8 mouse cellular contexts compared by ENCODE assay signal in the genomic region with DNA sequence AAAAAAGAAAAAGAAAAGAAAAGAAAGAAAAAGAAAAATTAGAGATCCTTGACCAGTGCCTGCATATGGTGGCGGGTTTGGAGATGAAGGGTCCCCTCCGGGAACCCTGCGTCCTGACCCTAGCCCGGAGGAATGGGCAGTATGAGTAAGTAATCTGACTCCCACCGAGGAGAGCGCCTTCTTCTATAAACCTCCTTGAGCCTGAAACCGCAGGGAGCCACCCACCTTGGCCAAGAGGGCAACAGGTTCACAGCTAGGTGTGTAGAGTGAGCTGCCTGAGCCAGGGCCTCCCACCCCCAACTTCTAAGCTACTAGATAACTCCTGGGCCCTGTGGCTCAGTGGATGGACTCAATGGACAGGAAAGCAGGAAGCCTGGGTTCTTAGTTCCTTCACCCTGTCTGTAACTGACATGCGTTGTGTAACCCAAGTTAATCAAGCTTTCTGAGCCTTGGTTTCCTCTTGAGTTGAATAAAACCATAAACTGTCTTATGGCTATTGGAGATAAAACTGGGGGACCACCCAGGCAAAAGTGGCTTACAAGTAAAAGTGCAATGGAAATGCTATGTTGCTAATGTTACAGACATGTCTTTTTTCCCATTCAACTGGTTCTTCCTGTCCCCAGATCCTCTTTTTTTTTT. TPM values are rescaled to one million over a fixed set of nuclear protein-coding genes. Genes with fewer than 3 reads are reported as not detected.
DNase-seq lines count a peak whose midpoint lies in the region; ATAC-seq and TF ChIP-seq lines count a peak whose summit lies in the region.

No protein-coding gene starts in this region.

- intact Hi-C loops in left cerebral cortex, postnatal 14 days (cut with DNase I) = no loop called here

- 16% methylated on average over 8 of the region's 8 CpGs for WGBS in heart, embryonic 10.5 days
- 33% methylated on average over 8 of the region's 8 CpGs for WGBS in forebrain, postnatal 0 days
- WGBS in kidney, embryonic 14.5 days = 20% methylated on average over 8 of the region's 8 CpGs
- 20% methylated on average over 8 of the region's 8 CpGs for WGBS in stomach, embryonic 16.5 days

- TF ChIP-seq POLR2A in bone marrow macrophage, adult 2 months (IDR thresholded peaks at IDR 0.05; ENCODE audit: borderline replicate concordance, low read depth, low read length) = no peak

- no peaks in the 10 kb centered on the region for H3K9me3 ChIP-seq in heart, embryonic 10.5 days
- H3K9me3 ChIP-seq in forebrain, postnatal 0 days (ENCODE audit: low read length) = no peaks in the 10 kb centered on the region
- no peaks in the 10 kb centered on the region for H3K9me3 ChIP-seq in kidney, embryonic 14.5 days (ENCODE audit: control insufficient read depth, low read length)
- H3K9me3 ChIP-seq in stomach, embryonic 16.5 days (replicated peaks; ENCODE audit: control insufficient read depth, low read length) = no peaks in the 10 kb centered on the region

- H3K27me3 ChIP-seq in heart, embryonic 10.5 days (ENCODE audit: insufficient read depth, poor library complexity, severe bottlenecking) = no peaks in the 10 kb centered on the region
- H3K27me3 ChIP-seq in forebrain, postnatal 0 days (ENCODE audit: insufficient read depth, low read length) = no peaks in the 10 kb centered on the region
- no peaks in the 10 kb centered on the region for H3K27me3 ChIP-seq in kidney, embryonic 14.5 days (ENCODE audit: control insufficient read depth, insufficient read depth, low read length)
- H3K27me3 ChIP-seq in stomach, embryonic 16.5 days (ENCODE audit: control insufficient read depth, insufficient read depth, low read length) = no peaks in the 10 kb centered on the region

- H3K4me1 ChIP-seq in heart, embryonic 10.5 days = no peaks in the 10 kb centered on the region
- peaks cover 14% of the 10 kb centered on the region for H3K4me1 ChIP-seq in bone marrow macrophage, adult 2 months (ENCODE audit: control insufficient read depth, insufficient read depth, low read length)
- no peaks in the 10 kb centered on the region for H3K4me1 ChIP-seq in forebrain, postnatal 0 days (ENCODE audit: insufficient read depth)
- no peaks in the 10 kb centered on the region for H3K4me1 ChIP-seq in kidney, embryonic 14.5 days (ENCODE audit: control insufficient read depth, insufficient read depth, low read length)
- H3K4me1 ChIP-seq in stomach, embryonic 16.5 days (ENCODE audit: control insufficient read depth, insufficient read depth, low read length) = no peaks in the 10 kb centered on the region

- H3K36me3 ChIP-seq in heart, embryonic 10.5 days = no peaks in the 10 kb centered on the region
- H3K36me3 ChIP-seq in forebrain, postnatal 0 days (ENCODE audit: insufficient read depth) = no peaks in the 10 kb centered on the region
- H3K36me3 ChIP-seq in kidney, embryonic 14.5 days (ENCODE audit: control insufficient read depth, insufficient read depth, low read length) = no peaks in the 10 kb centered on the region
- no peaks in the 10 kb centered on the region for H3K36me3 ChIP-seq in stomach, embryonic 16.5 days (ENCODE audit: control insufficient read depth, insufficient read depth, low read length)

- no peak for ATAC-seq in forebrain, postnatal 0 days
- 0 out of 2 replicates have a peak, but pooled peaks have one; percentile 13 for ATAC-seq in kidney, embryonic 14.5 days (ENCODE audit: low FRiP score, low TSS enrichment)
- ATAC-seq in stomach, embryonic 16.5 days (ENCODE audit: insufficient read depth, low FRiP score) = peak; percentile 38; the same call in 1 of the 2 replicates

- DNase-seq in heart, embryonic 10.5 days (ENCODE audit: low spot score) = no peak
- no peak for DNase-seq in heart, adult 8-10 months (ENCODE audit: low spot score)
- DNase-seq in forebrain, postnatal 0 days = peak; percentile 9
- DNase-seq in lung, postnatal 14 days = peak; percentile 17
- no peak for DNase-seq in left cerebral cortex, postnatal 14 days (ENCODE audit: low spot score in 2 of 2)

- peak overlapping the region; percentile 92; the same call in 1 of the 2 replicates for H3K27ac ChIP-seq in heart, embryonic 10.5 days
- H3K27ac ChIP-seq in bone marrow macrophage, adult 2 months (ENCODE audit: insufficient read depth, low read depth, low read length) = peak overlapping the region; percentile 6; the same call in 1 of the 2 replicates
- H3K27ac ChIP-seq in forebrain, postnatal 0 days (ENCODE audit: low read depth, low read length) = no peak overlapping the region
- H3K27ac ChIP-seq in kidney, embryonic 14.5 days (ENCODE audit: low read depth, low read length) = no peak overlapping the region
- H3K27ac ChIP-seq in stomach, embryonic 16.5 days (ENCODE audit: low read length) = no peak overlapping the region

- peak overlapping the region; percentile 74 for H3K9ac ChIP-seq in forebrain, postnatal 0 days
- peak overlapping the region; percentile 82 for H3K9ac ChIP-seq in kidney, embryonic 14.5 days (ENCODE audit: low read depth, low read length)
- peak overlapping the region; percentile 81 for H3K9ac ChIP-seq in stomach, embryonic 16.5 days (ENCODE audit: low read length)

- peak overlapping the region; percentile 49 for H3K4me2 ChIP-seq in forebrain, postnatal 0 days (ENCODE audit: low read depth)
- H3K4me2 ChIP-seq in kidney, embryonic 14.5 days (replicated peaks; ENCODE audit: low read depth, low read length) = peak overlapping the region; percentile 51
- H3K4me2 ChIP-seq in stomach, embryonic 16.5 days (ENCODE audit: low read depth, low read length) = peak overlapping the region; percentile 54

- H3K4me3 ChIP-seq in heart, embryonic 10.5 days = peak overlapping the region; percentile 71
- peak overlapping the region; percentile 67 for H3K4me3 ChIP-seq in bone marrow macrophage, adult 2 months (ENCODE audit: insufficient read depth, low read length)
- peak overlapping the region; percentile 58 for H3K4me3 ChIP-seq in forebrain, postnatal 0 days (ENCODE audit: low read depth, low read length)
- peak overlapping the region; percentile 62 for H3K4me3 ChIP-seq in kidney, embryonic 14.5 days (ENCODE audit: low read length)
- peak overlapping the region; percentile 70 for H3K4me3 ChIP-seq in stomach, embryonic 16.5 days (replicated peaks; ENCODE audit: low read length)

- no peak for TF ChIP-seq CTCF in bone marrow macrophage, adult 2 months (IDR thresholded peaks at IDR 0.05; ENCODE audit: low read depth, low read length)
- TF ChIP-seq CTCF in forebrain, postnatal 0 days (IDR thresholded peaks at IDR 0.05; ENCODE audit: low read depth) = no peak

RNA-seq across cellular contexts. Expression of a gene that starts 0.8 kb away (rescaled TPM):
- polyA plus RNA-seq in heart, embryonic 10.5 days (2016; fragmentation: Nextera tagmentation; extraction: Ambion mirVana) = 12.5 and 13.2 TPM in 2 replicates
- 10 to 100 TPM in 2 of 4 experiments, 1 to 10 TPM in 2; 8.5 to 12.9 (median 10.3) TPM for total RNA-seq in heart, adult 8-10 months (2022)
- 36.9 and 37.7 TPM in 2 replicates for polyA plus RNA-seq in bone marrow macrophage, adult 2 months (2012; ENCODE audit: insufficient read depth, insufficient read length, missing spikeins)
- total RNA-seq in forebrain, postnatal 0 days (2014; rRNA removed) = 24.8 and 36.8 TPM in 2 replicates
- 13.2 and 21.5 TPM in 2 replicates for polyA plus RNA-seq in forebrain, postnatal 0 days (2015; fragmentation: Nextera tagmentation; extraction: Ambion mirVana)
- polyA plus RNA-seq in kidney, embryonic 14.5 days (2014; fragmentation: Nextera tagmentation; extraction: Ambion mirVana) = 19.0 and 22.7 TPM in 2 replicates
- polyA plus RNA-seq in stomach, embryonic 16.5 days (2015; fragmentation: Nextera tagmentation; extraction: Ambion mirVana) = 19.8 and 19.9 TPM in 2 replicates
- total RNA-seq in left cerebral cortex, postnatal 14 days (2021) = 10 to 100 TPM; 47.1 to 50.2 TPM

RNA-seq across cellular contexts. Expression of a gene that starts 20.2 kb away (rescaled TPM):
- 20.5 and 21.8 TPM in 2 replicates for polyA plus RNA-seq in heart, embryonic 10.5 days (2016; fragmentation: Nextera tagmentation; extraction: Ambion mirVana)
- total RNA-seq in heart, adult 8-10 months (2022) = 1 to 10 TPM in 3 of 4 experiments, under 1 TPM in 1; 0.68 to 1.6 (median 1.2) TPM
- 0.13 TPM in 1 of 2 replicates, not detected in the other for polyA plus RNA-seq in bone marrow macrophage, adult 2 months (2012; ENCODE audit: insufficient read depth, insufficient read length, missing spikeins)
- total RNA-seq in forebrain, postnatal 0 days (2014; rRNA removed) = 63.1 and 63.2 TPM in 2 replicates
- 22.8 and 28.6 TPM in 2 replicates for polyA plus RNA-seq in forebrain, postnatal 0 days (2015; fragmentation: Nextera tagmentation; extraction: Ambion mirVana)
- polyA plus RNA-seq in kidney, embryonic 14.5 days (2014; fragmentation: Nextera tagmentation; extraction: Ambion mirVana) = 16.4 and 23.8 TPM in 2 replicates
- polyA plus RNA-seq in stomach, embryonic 16.5 days (2015; fragmentation: Nextera tagmentation; extraction: Ambion mirVana) = 25.5 and 28.6 TPM in 2 replicates
- total RNA-seq in left cerebral cortex, postnatal 14 days (2021) = 10 to 100 TPM; 36.1 to 40.0 TPM

Comparison
In these comparisons a context has a peak if more than half of its experiments do, and no peak if none do; other contexts are left out.
1. DNase-seq: peak in forebrain, postnatal 0 days (single experiment) and lung, postnatal 14 days (single experiment); none in heart, embryonic 10.5 days (single experiment), heart, adult 8-10 months (single experiment) and left cerebral cortex, postnatal 14 days (0 of 2).
2. H3K27ac ChIP-seq: peak in heart, embryonic 10.5 days (single experiment) and bone marrow macrophage, adult 2 months (single experiment); none in forebrain, postnatal 0 days (single experiment), kidney, embryonic 14.5 days (single experiment) and stomach, embryonic 16.5 days (single experiment).
3. RNA of a gene that starts 20.2 kb away (polyA plus RNA-seq): 22.8 to 28.6 TPM in forebrain, postnatal 0 days, 25.5 to 28.6 TPM in stomach, embryonic 16.5 days, 16.4 to 23.8 TPM in kidney, embryonic 14.5 days and 20.5 to 21.8 TPM in heart, embryonic 10.5 days; 0.13 TPM in bone marrow macrophage, adult 2 months; every median in the first group is over 10 times any median in the second.
4. Peak in every context shown above with its lines, with median percentiles within 50 percentile points of each other: H3K4me3 ChIP-seq, H3K4me2 ChIP-seq and H3K9ac ChIP-seq.